Mouse (Mus musculus) testis, adult 2 months (tissue): Measurements from ENCODE around the gene Hfe.

Experiments
- CTCF ChIP-seq: fragments of 200-500 bp; IDR thresholded peaks from 2 replicates; pipeline ENCODE4 v1.5.1; 2012; ENCODE audit warnings: low read depth, mild to moderate bottlenecking, inconsistent platforms, low read length, moderate library complexity; ENCODE audit not compliant: control insufficient read depth, insufficient read depth, insufficient replicate concordance
- POLR2A ChIP-seq: fragments of 200-500 bp; IDR thresholded peaks from 2 replicates; pipeline ENCODE4 v1.6.1; 2012; ENCODE audit warnings: low read depth, mild to moderate bottlenecking, inconsistent platforms, low read length, moderate library complexity; ENCODE audit not compliant: control insufficient read depth

- TF ChIP-seq CTCF: no peak
- TF ChIP-seq POLR2A: no peak
Measured at GRCm38 (mm10) chr13:23688956-23689355, 21.7 kb downstream of the Hfe start.
